Mouse (Mus musculus) cerebellum, postnatal 4 days (tissue): ENCODE data around the gene Gm17469.
"Not testable (repeated sequence)": the region's sequence is repeated elsewhere in the genome, so short reads cannot be mapped to it uniquely, and the experiment has no call there.

Experiments used
- DNase-seq, 2 experiments: peaks; one replicate each; pipeline ENCODE4 v3.0.0; 2022; ENCODE audit warnings: low spot score in 2 of 2, mixed read lengths in 1 of 2

Gene Gm17469

DNA sequence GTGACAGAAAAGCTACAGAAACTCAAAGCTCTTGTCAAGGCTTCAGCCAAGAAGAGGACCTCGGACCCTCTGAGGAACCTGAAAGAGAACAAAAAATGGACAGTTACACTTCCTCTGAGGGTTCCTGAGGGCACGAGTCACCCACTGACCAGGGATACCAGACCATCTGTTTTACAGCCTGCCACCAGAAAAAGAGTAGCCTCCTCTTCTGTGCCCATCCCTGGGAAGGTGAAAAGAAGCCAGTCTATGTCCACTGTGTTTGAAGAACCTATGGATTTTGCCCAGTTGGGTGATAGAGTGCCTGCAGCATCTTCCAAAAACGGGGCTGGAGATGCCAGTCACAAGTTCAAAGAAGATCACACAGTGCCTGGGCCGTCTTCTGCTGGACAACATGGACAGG is at the start of gene Gm17469:
TSS of gene Gm17469 (plus strand) at position 301 of the 400 bp plus-strand sequence.
- not testable (repeated sequence) for DNase-seq
